Mouse (Mus musculus) heart, embryonic 10.5 days (tissue): ENCODE results near the gene Gm5414. TPM values are rescaled to one million over a fixed set of nuclear protein-coding genes. Genes with fewer than 3 reads are reported as not detected.

ENCODE experiments used
- DNase-seq: peaks from one replicate; pipeline ENCODE4 v3.0.0-alpha.2; 2017; ENCODE audit warnings: low spot score
- H3K27ac ChIP-seq: fragments of 300-500 bp; sonication (generic); 2 replicates; pipeline ENCODE4 v1.5.1; 2016; ENCODE audit warnings: mild to moderate bottlenecking
- H3K27me3 ChIP-seq: fragments of 300-500 bp; sonication (generic); 2 replicates; pipeline ENCODE4 v1.6.1; 2016; ENCODE audit warnings: mild to moderate bottlenecking; ENCODE audit not compliant: poor library complexity, insufficient read depth, severe bottlenecking
- H3K36me3 ChIP-seq: fragments of 300-500 bp; sonication (generic); 2 replicates; pipeline ENCODE4 v1.6.1; 2016; ENCODE audit warnings: mild to moderate bottlenecking, moderate library complexity
- H3K4me1 ChIP-seq: fragments of 300-500 bp; sonication (generic); 2 replicates; pipeline ENCODE4 v1.6.1; 2016; ENCODE audit warnings: mild to moderate bottlenecking
- H3K4me3 ChIP-seq: fragments of 300-500 bp; sonication (generic); 2 replicates; pipeline ENCODE4 v1.5.1; 2016; ENCODE audit warnings: mild to moderate bottlenecking, moderate library complexity
- H3K9me3 ChIP-seq: fragments of 300-500 bp; sonication (generic); 2 replicates; pipeline ENCODE4 v1.6.1; 2016; ENCODE audit warnings: mild to moderate bottlenecking, moderate library complexity
- WGBS: fragments of 180-500 bp; shearing (Covaris S2); methylation state at CpG from one replicate; pipeline ENCODE4 v1.1.7; 2016; 5-methylcytosine and 5-hydroxymethylcytosine counted together
- microRNA-seq: library from miRNA; unstranded; fragments of <30 nt; microRNA quantifications from one replicate; pipeline ENCODE4, GENCODE M21; 2017
- polyA plus RNA-seq: library from polyadenylated mRNA; unstranded; fragments of >200 nt; fragmentation: Nextera tagmentation; extraction: Ambion mirVana; gene quantifications from 2 replicates; pipeline ENCODE4 v1.2.1, GENCODE M21; 2016

Gm5414 gene
- polyA plus RNA-seq, result not detected in 2 replicates

- Histone ChIP-seq H3K36me3 (no peaks in the 10 kb centered on the region), H3K9me3 (no peaks in the 10 kb centered on the region), H3K27me3 (no peaks in the 10 kb centered on the region), H3K4me1 (no peaks in the 10 kb centered on the region; the same call in 1 of the 2 replicates), H3K4me3 (no peak within 1 kb of the TSS), H3K27ac (no peak within 1 kb of the TSS)
- 69% methylated on average over 2 of the region's 2 CpGs for WGBS
- no peak for DNase-seq
These were observed at the start of gene Gm5414 for GRCm38 (mm10) chr15:101627884-101628283. Gene Gm5414, minus strand, starts transcription at chr15:101628188.

- no peak overlapping the region for H3K27ac ChIP-seq
- H3K4me1 ChIP-seq, result no peaks in the 10 kb centered on the region
- H3K36me3 ChIP-seq, result no peaks in the 10 kb centered on the region
- H3K9me3 ChIP-seq, result no peaks in the 10 kb centered on the region
- no peak overlapping the region for H3K4me3 ChIP-seq
- H3K27me3 ChIP-seq, result no peaks in the 10 kb centered on the region
- no peak for DNase-seq
- WGBS, result 81% methylated on average over 1 of the region's 1 CpGs
These were observed 48.0 kb upstream of the Gm5414 start for GRCm38 (mm10) chr15:101675978-101676377.

DNA sequence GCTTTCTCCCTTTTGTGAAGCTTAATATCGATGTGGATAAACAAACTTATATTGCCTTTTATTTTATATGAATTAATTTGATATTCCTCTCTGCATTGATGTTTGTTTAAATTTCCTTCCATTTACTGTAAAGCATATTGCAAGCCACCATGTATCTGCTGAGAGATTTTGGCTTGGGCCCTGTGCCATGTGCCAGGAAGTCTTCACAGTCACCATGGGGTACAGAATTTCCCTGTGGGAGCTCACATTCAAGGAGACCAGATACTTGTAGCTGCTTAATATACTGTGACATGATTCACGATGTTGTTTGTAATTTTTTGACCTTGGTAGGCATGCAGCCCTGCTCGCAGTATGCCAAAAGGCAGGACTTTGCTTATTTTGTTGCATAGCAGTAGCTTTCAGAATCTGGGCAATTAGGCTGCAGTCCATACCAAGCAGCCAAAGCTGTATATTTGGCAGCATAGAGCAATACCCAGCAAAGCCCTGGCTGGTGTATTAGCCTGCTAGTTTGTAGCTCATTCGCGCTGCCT lies 24.8 kb upstream of the Gm5414 start:
- 82% methylated on average over 5 of the region's 5 CpGs for WGBS
- no peaks in the 10 kb centered on the region for H3K36me3 ChIP-seq
- no peaks in the 10 kb centered on the region for H3K27me3 ChIP-seq
- H3K9me3 ChIP-seq, result no peaks in the 10 kb centered on the region
- H3K27ac ChIP-seq, result no peak overlapping the region
- no peak overlapping the region for H3K4me3 ChIP-seq
- DNase-seq, result no peak
- H3K4me1 ChIP-seq, result no peaks in the 10 kb centered on the region

GRCm38 (mm10) chr15:101647280-101647679 lies 19.3 kb upstream of the Gm5414 start, which contains the start of gene Gm5478:
Gene Gm5478, minus strand, starts transcription at chr15:101647380.
- 68% methylated on average over 3 of the region's 3 CpGs for WGBS
- H3K9me3 ChIP-seq, result no peaks in the 10 kb centered on the region
- H3K4me3 ChIP-seq, result no peak within 1 kb of the TSS
- no peak for DNase-seq
- H3K4me1 ChIP-seq, result no peaks in the 10 kb centered on the region
- H3K36me3 ChIP-seq, result no peaks in the 10 kb centered on the region
- H3K27ac ChIP-seq, result no peak within 1 kb of the TSS
- no peaks in the 10 kb centered on the region for H3K27me3 ChIP-seq

DNA sequence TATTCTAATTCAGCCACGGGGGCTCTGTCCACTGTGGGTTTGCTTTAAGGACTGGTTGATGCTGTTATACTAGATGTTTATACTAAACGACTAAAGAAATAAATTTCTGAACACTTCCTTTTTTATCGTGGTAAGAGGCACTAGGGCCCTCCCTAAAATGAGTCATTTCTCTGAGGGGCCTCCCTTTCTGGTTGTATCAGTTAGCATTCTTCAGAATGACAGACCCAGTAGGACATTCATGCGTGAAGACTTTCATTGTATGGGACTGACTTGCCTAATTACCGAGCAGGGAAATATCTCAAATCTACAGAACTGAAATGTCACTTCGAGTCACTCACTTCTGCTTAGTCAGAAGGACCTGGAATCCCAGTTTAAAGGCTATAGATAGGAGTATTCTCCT lies 28.9 kb downstream of the Gm5414 start:
- H3K9me3 ChIP-seq, result no peaks in the 10 kb centered on the region
- no peak for DNase-seq
- no peak overlapping the region for H3K27ac ChIP-seq
- no peaks in the 10 kb centered on the region for H3K36me3 ChIP-seq
- no peak overlapping the region for H3K4me3 ChIP-seq
- H3K4me1 ChIP-seq, result peaks cover 4% of the 10 kb centered on the region; the same call in 1 of the 2 replicates
- H3K27me3 ChIP-seq, result no peaks in the 10 kb centered on the region
- WGBS, result 71% methylated on average over 6 of the region's 6 CpGs

DNA sequence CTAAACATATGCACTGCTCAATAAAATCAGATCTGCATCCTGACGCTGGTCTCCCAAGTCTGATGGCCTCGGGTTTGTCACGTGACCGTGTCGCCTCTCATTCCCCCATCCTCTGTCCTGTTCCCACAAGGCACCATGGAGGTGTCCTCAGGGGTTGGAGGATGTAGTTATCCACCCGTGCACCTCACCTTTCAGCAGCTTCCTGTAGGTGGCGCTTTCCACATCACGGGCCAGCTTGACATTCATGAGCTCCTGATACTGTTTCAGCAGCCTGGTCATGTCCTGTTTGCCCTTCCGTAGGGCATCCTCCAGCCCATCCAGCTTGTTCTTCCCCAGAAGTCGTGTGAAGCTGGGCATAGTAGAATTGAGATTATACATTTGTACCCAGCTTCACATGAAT lies 39.8 kb downstream of the Gm5414 start:
- Histone ChIP-seq H3K27ac (no peak overlapping the region), H3K4me1 (peaks cover 6% of the 10 kb centered on the region; the same call in 1 of the 2 replicates), H3K9me3 (no peaks in the 10 kb centered on the region), H3K4me3 (no peak overlapping the region), H3K27me3 (peaks cover 18% of the 10 kb centered on the region; the same call in 1 of the 2 replicates), H3K36me3 (no peaks in the 10 kb centered on the region)
- 77% methylated on average over 10 of the region's 10 CpGs for WGBS
- no peak for DNase-seq

DNA sequence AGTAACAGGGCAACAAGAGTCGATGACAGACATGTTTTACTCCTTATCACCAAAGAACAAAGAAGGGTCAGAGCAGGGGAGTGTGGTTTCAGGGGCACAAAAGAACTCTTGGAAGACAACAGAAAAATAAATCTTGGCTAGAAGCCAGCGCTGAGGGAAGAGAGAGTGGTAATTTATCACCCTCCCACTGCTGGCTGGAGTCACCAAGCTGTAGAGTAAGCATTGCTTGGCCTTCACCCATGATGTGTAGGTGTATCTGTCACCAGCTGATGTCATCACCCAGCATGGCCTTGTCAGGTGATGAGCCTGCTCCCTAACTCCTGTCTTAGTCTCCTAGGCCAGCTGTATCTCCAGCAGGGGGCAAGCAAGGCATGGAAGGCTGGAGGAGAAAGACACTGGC lies 43.5 kb downstream of the Gm5414 start:
- no peaks in the 10 kb centered on the region for H3K9me3 ChIP-seq
- no peak for DNase-seq
- H3K4me3 ChIP-seq, result no peak overlapping the region
- WGBS, result 40% methylated on average over 2 of the region's 2 CpGs
- H3K4me1 ChIP-seq, result peaks cover 6% of the 10 kb centered on the region; the same call in 1 of the 2 replicates
- no peaks in the 10 kb centered on the region for H3K36me3 ChIP-seq
- H3K27me3 ChIP-seq, result peaks cover 22% of the 10 kb centered on the region; the same call in 1 of the 2 replicates
- no peak overlapping the region for H3K27ac ChIP-seq

DNA sequence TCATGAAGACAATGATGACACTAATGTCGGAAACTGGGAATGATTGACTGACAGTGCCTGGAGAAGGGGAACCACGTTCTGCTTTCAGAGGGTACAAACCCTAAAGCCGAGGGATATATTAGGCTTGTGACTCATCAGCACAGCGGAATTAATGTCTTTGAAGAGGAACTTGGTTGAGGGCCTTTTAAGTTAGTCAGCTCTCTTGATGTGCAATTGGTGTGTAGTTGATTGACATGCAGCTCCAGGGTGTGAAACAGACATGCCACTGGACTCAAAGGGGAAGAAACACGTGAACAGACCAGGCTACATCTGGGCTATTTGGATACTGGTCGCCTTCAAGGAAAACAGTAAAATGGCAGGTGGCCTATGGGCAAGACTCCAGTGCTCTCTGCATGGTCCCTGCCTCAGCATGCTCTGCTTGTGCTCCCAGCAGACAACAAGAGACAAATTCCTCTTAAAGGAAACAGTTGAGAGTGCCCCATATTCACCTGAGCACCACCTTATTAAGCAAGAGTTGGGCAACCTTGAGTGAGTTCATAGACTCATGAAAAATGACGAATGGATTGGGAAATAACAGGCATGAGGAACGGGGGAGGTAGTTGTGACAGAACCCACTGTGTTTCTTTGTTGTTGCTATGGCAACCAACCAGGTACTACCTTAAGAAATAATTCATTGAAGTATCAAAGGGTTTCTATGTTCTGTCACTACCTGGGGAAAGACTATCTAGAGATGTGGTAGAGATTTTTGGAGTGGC lies 44.6 kb downstream of the Gm5414 start:
- 74% methylated on average over 8 of the region's 8 CpGs for WGBS
- H3K4me3 ChIP-seq, result no peak overlapping the region
- no peak for DNase-seq
- peaks cover 6% of the 10 kb centered on the region; the same call in 1 of the 2 replicates for H3K4me1 ChIP-seq
- H3K27me3 ChIP-seq, result peaks cover 22% of the 10 kb centered on the region; the same call in 1 of the 2 replicates
- no peaks in the 10 kb centered on the region for H3K36me3 ChIP-seq
- H3K9me3 ChIP-seq, result no peaks in the 10 kb centered on the region
- H3K27ac ChIP-seq, result no peak overlapping the region

DNA sequence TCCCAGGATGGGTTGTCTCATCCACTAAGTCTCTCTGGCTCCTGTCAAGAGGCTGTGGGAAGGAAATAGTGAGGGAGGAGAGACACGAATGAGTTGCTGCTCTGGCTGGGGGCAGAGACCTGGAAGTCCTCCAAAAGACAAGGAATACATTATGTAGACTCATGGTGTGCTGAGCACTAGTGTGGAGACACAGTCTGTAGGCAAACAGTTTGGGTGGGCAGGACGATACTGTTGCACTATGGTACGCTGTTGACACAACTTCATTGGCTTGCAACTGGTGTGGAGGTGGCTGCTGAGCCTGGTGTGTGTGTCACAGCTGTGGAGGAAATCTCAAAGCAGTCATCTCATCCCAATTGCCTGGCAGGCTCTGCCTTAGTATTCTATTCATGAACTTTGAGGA lies 46.3 kb downstream of the Gm5414 start:
- no peak overlapping the region for H3K27ac ChIP-seq
- WGBS, result 78% methylated on average over 3 of the region's 3 CpGs
- H3K9me3 ChIP-seq, result no peaks in the 10 kb centered on the region
- H3K27me3 ChIP-seq, result peaks cover 7% of the 10 kb centered on the region; the same call in 1 of the 2 replicates
- peak; percentile 58 for DNase-seq
- no peaks in the 10 kb centered on the region for H3K36me3 ChIP-seq
- H3K4me3 ChIP-seq, result no peak overlapping the region
- H3K4me1 ChIP-seq, result peaks cover 6% of the 10 kb centered on the region; the same call in 1 of the 2 replicates

GRCm38 (mm10) chr15:101575506-101575905 lies 52.5 kb downstream of the Gm5414 start:
- no peaks in the 10 kb centered on the region for H3K36me3 ChIP-seq
- peaks cover 6% of the 10 kb centered on the region; the same call in 1 of the 2 replicates for H3K4me1 ChIP-seq
- no peak overlapping the region for H3K27ac ChIP-seq
- no peak overlapping the region for H3K4me3 ChIP-seq
- no peaks in the 10 kb centered on the region for H3K9me3 ChIP-seq
- WGBS, result 64% methylated on average over 5 of the region's 5 CpGs
- DNase-seq, result peak; percentile 70
- H3K27me3 ChIP-seq, result peaks cover 21% of the 10 kb centered on the region

Small RNA genes within 50 kb of the gene (microRNA-seq; reads per million reads assigned to microRNA genes)
- gene Gm44383 (not detected), gene Gm44479 (not detected)

Other genes starting within 250 kb of the Gm5414 start
- 26.7 and 31.9 TPM in 2 replicates for gene Krt7, start 217.1 kb downstream of the Gm5414 start, polyA plus RNA-seq
- gene Krt87, start 189.4 kb downstream of the Gm5414 start, polyA plus RNA-seq, result not detected in 2 replicates
- not detected in 2 replicates for gene Krt88, start 180.4 kb downstream of the Gm5414 start, polyA plus RNA-seq
- not detected in 2 replicates for gene Krt81, start 164.4 kb downstream of the Gm5414 start, polyA plus RNA-seq
- gene Krt86, start 154.7 kb downstream of the Gm5414 start, polyA plus RNA-seq, result not detected in 2 replicates
- not detected in 2 replicates for gene Krt83, start 136.7 kb downstream of the Gm5414 start, polyA plus RNA-seq
- gene Gm49425, start 110.9 kb downstream of the Gm5414 start, polyA plus RNA-seq, result not detected in 2 replicates
- not detected in 2 replicates for gene Krt84, start 95.4 kb downstream of the Gm5414 start, polyA plus RNA-seq
- not detected in 2 replicates for gene Krt82, start 77.5 kb downstream of the Gm5414 start, polyA plus RNA-seq
- gene Krt90, start 65.2 kb downstream of the Gm5414 start, polyA plus RNA-seq, result 0.26 and 0.29 TPM in 2 replicates
- gene Krt75, start 54.3 kb downstream of the Gm5414 start, polyA plus RNA-seq, result 0.10 TPM in 1 of 2 replicates, not detected in the other
- not detected in 2 replicates for gene Gm5478, start 19.2 kb upstream of the Gm5414 start, polyA plus RNA-seq
- not detected in 2 replicates for gene Krt6b, start 52.1 kb upstream of the Gm5414 start, polyA plus RNA-seq
- 0.05 TPM in 1 of 2 replicates, not detected in the other for gene Krt6a, start 66.1 kb upstream of the Gm5414 start, polyA plus RNA-seq
- gene Krt5, start 84.7 kb upstream of the Gm5414 start, polyA plus RNA-seq, result 0.33 and 1.4 TPM in 2 replicates
- gene Krt71, start 114.9 kb upstream of the Gm5414 start, polyA plus RNA-seq, result not detected in 2 replicates
- not detected in 2 replicates for gene Krt72, start 158.3 kb upstream of the Gm5414 start, polyA plus RNA-seq
- gene Krt73, start 174.2 kb upstream of the Gm5414 start, polyA plus RNA-seq, result not detected in 2 replicates
- gene Krt2, start 190.0 kb upstream of the Gm5414 start, polyA plus RNA-seq, result not detected in 2 replicates
- 0.30 and 1.0 TPM in 2 replicates for gene Krt1, start 222.6 kb upstream of the Gm5414 start, polyA plus RNA-seq
- 0.04 TPM in 1 of 2 replicates, not detected in the other for gene Krt77, start 241.5 kb upstream of the Gm5414 start, polyA plus RNA-seq